Mouse (Mus musculus) embryonic facial prominence, embryonic 11.5 days (tissue): ENCODE results near the gene Rrh. TPM values are rescaled to one million over a fixed set of nuclear protein-coding genes. Genes with fewer than 3 reads are reported as not detected.

Experiments used
- ATAC-seq: fragments of 200-750 bp; cut with Nextera tagmentation; replicated peaks from 2 replicates; pipeline ENCODE4 v1.8.0; 2017; ENCODE audit warnings: low read depth; ENCODE audit not compliant: insufficient number of reproducible peaks, low FRiP score, low TSS enrichment
- DNase-seq: peaks from one replicate; pipeline ENCODE4 v3.0.0-alpha.2; 2015; ENCODE audit warnings: low spot score
- H3K27ac ChIP-seq: fragments of 300-500 bp; sonication (generic); replicated peaks from 2 replicates; pipeline ENCODE4 v1.5.1; 2014; ENCODE audit warnings: mild to moderate bottlenecking, low read depth, low read length, control low read depth
- H3K27me3 ChIP-seq: fragments of 300-500 bp; sonication (generic); 2 replicates; pipeline ENCODE4 v1.6.1; 2014; ENCODE audit warnings: mild to moderate bottlenecking, low read length, moderate library complexity, mixed read lengths; ENCODE audit not compliant: control insufficient read depth, insufficient read depth
- H3K36me3 ChIP-seq: fragments of 300-500 bp; sonication (generic); replicated peaks from 2 replicates; pipeline ENCODE4 v1.6.1; 2014; ENCODE audit warnings: low read depth, mild to moderate bottlenecking, low read length, moderate library complexity, mixed read lengths; ENCODE audit not compliant: control insufficient read depth, insufficient read depth
- H3K4me1 ChIP-seq: fragments of 300-500 bp; sonication (generic); 2 replicates; pipeline ENCODE4 v1.6.1; 2014; ENCODE audit warnings: low read length, mixed read lengths; ENCODE audit not compliant: control insufficient read depth, insufficient read depth
- H3K4me2 ChIP-seq: fragments of 300-500 bp; sonication (generic); 2 replicates; pipeline ENCODE4 v1.6.1; 2014; ENCODE audit warnings: low read depth, mild to moderate bottlenecking, control low read depth, low read length, moderate library complexity
- H3K4me3 ChIP-seq: fragments of 300-500 bp; sonication (generic); 2 replicates; pipeline ENCODE4 v1.5.1; 2014; ENCODE audit warnings: low read depth, low read length, control low read depth
- H3K9ac ChIP-seq: fragments of 300-500 bp; sonication (generic); replicated peaks from 2 replicates; pipeline ENCODE4 v1.6.1; 2014; ENCODE audit warnings: mild to moderate bottlenecking, control low read depth, low read length
- H3K9me3 ChIP-seq: fragments of 300-500 bp; sonication (generic); replicated peaks from 2 replicates; pipeline ENCODE4 v1.6.1; 2016; ENCODE audit warnings: mild to moderate bottlenecking, low read length, inconsistent platforms, mixed read lengths; ENCODE audit not compliant: control insufficient read depth
- WGBS: fragments of 180-500 bp; shearing (Covaris S2); extraction: QIAGEN DNeasy Blood & Tissue Kit; methylation state at CpG from one replicate; pipeline ENCODE4 v1.1.7; 2014; 5-methylcytosine and 5-hydroxymethylcytosine counted together
- polyA plus RNA-seq: library from polyadenylated mRNA; unstranded; fragments of >200 nt; fragmentation: Nextera tagmentation; extraction: Ambion mirVana; gene quantifications from 2 replicates; pipeline ENCODE4 v1.2.1, GENCODE M21; 2014

Rrh gene
- polyA plus RNA-seq, 1 experiment from 2014 or later, result 0.15 TPM

DNA sequence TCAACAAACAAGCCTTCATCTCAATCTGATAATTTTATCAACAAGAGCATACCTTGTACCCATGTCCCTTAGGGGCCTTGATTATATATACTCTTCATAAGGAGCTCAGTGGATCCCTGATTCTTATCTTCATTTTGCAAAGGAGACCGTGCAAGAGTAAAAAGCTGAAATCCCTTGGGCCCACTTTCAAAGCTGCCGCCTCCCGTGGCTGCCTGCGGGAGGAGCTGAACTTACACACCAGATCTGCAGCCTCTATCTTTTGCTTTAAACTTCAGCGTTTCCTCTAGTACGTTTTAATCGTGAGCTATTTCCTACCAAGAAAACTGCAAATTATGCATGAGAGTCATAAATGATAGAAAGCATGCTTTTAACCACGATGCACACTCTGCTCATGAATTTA lies 651 bp downstream of the Rrh start:
- H3K4me2 ChIP-seq, result no peak overlapping the region
- no peak overlapping the region for H3K4me3 ChIP-seq
- no peak overlapping the region for H3K9ac ChIP-seq
- H3K36me3 ChIP-seq, result peaks cover 2% of the 10 kb centered on the region; the same call in 1 of the 2 replicates
- 76% methylated on average over 8 of the region's 8 CpGs for WGBS
- ATAC-seq (no peak), DNase-seq (no peak)
- no peaks in the 10 kb centered on the region for H3K9me3 ChIP-seq
- H3K4me1 ChIP-seq, result no peaks in the 10 kb centered on the region
- no peaks in the 10 kb centered on the region for H3K27me3 ChIP-seq
- H3K27ac ChIP-seq, result no peak overlapping the region

DNA sequence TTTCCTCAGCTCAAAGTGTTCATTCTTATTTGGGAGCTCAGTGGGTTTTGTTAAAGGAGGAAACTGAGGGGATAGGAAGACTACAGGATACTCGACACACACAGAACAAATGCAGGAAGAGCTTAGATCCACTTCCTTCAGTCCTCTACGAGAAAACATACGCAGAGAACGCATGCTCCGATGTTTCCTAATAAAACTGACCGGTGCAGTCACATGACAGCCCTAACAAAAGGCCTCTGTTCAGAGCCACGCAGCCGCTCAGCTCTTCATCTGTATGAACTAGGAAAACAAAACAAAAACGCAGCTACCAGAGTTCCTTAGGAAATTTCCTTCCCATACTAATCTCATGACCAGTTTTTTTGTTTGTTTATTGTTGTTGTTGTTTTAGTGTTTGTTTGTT lies 1.5 kb downstream of the Rrh start:
- Histone ChIP-seq H3K27me3 (no peaks in the 10 kb centered on the region), H3K4me1 (no peaks in the 10 kb centered on the region), H3K9ac (no peak overlapping the region), H3K4me3 (no peak overlapping the region), H3K4me2 (no peak overlapping the region), H3K36me3 (0 out of 2 replicates have a peak, but pooled peaks cover 2% of the 10 kb centered on the region), H3K9me3 (no peaks in the 10 kb centered on the region), H3K27ac (no peak overlapping the region)
- DNase-seq (peak; percentile 19), ATAC-seq (no peak)
- 31% methylated on average over 9 of the region's 9 CpGs for WGBS

DNA sequence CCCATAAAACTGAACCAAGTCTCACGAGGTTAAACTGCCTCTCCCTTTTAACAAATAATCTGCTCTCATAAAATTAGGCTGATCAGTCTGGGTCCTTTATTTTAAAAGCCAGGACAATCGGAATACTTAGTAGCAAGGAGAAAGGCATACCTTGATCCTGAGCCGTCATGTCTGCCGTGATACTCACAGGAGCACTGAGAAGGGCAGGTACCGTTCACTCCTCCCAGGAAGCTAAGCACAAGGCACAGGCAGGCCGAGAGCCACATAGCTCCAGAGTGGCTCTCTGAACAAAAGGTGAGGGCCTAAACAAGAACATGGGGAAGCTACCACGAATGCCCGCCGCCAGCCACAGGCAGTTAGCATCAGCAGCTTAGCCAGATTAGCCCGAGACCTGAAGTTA lies 18.6 kb downstream of the Rrh start, which contains the start of gene Lrit3:
Gene Lrit3 (minus strand): TSS at position 266 of the 400 bp plus-strand sequence.
- DNase-seq, result no peak
- Histone ChIP-seq H3K9ac (no peak within 1 kb of the TSS), H3K4me2 (no peak within 1 kb of the TSS), H3K4me3 (no peak within 1 kb of the TSS), H3K4me1 (no peaks in the 10 kb centered on the region), H3K27ac (no peak within 1 kb of the TSS), H3K27me3 (no peaks in the 10 kb centered on the region), H3K9me3 (no peaks in the 10 kb centered on the region), H3K36me3 (no peaks in the 10 kb centered on the region)
- WGBS, result 79% methylated on average over 10 of the region's 10 CpGs
- no peak for ATAC-seq

DNA sequence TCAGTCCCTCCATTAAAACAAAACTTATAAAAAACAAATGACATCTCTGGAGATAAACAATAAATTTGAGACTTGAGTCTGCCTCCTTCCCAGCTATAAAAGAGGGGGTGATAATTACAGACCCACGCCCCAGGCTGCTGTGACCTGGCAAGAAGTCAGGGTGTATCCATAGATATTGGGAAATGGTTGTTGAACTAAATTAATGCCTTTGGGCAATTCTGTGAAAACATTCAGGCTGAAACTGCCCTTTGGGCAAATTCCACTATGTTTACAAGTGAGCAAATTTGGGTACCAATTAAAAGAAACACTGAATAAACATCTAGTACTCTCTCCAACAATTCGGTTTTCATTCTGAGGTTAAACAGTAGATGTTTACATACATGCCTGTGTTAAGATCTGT lies 23.4 kb downstream of the Rrh start:
- 84% methylated on average over 2 of the region's 2 CpGs for WGBS
- no peaks in the 10 kb centered on the region for H3K27me3 ChIP-seq
- no peak overlapping the region for H3K9ac ChIP-seq
- H3K27ac ChIP-seq, result no peak overlapping the region
- H3K9me3 ChIP-seq, result no peaks in the 10 kb centered on the region
- ATAC-seq (no peak), DNase-seq (no peak)
- no peak overlapping the region for H3K4me3 ChIP-seq
- no peaks in the 10 kb centered on the region for H3K36me3 ChIP-seq
- no peaks in the 10 kb centered on the region for H3K4me1 ChIP-seq
- H3K4me2 ChIP-seq, result no peak overlapping the region

DNA sequence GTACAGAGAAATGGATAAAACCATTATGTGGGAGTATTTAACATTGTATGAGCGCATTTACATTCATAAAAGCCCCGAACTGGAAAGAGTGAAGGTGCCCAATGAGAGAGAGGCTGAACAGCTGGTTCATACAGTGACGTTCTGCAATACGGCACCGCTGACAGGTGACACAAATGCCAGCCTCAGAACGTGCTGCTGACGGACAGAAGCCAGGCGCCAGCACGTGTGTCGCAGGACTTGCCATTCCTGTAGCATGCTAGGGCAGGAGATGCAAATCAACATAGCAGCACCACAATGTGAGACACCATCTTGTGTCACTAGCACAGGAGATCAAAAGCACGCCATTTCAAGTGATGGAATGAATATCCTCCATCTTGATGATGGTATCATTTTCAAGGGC lies 23.8 kb downstream of the Rrh start:
- H3K27ac ChIP-seq, result no peak overlapping the region
- WGBS, result 88% methylated on average over 11 of the region's 11 CpGs
- no peak overlapping the region for H3K4me2 ChIP-seq
- ATAC-seq (no peak), DNase-seq (no peak)
- no peaks in the 10 kb centered on the region for H3K4me1 ChIP-seq
- no peak overlapping the region for H3K4me3 ChIP-seq
- H3K9me3 ChIP-seq, result no peaks in the 10 kb centered on the region
- no peak overlapping the region for H3K9ac ChIP-seq
- H3K36me3 ChIP-seq, result no peaks in the 10 kb centered on the region
- no peaks in the 10 kb centered on the region for H3K27me3 ChIP-seq

DNA sequence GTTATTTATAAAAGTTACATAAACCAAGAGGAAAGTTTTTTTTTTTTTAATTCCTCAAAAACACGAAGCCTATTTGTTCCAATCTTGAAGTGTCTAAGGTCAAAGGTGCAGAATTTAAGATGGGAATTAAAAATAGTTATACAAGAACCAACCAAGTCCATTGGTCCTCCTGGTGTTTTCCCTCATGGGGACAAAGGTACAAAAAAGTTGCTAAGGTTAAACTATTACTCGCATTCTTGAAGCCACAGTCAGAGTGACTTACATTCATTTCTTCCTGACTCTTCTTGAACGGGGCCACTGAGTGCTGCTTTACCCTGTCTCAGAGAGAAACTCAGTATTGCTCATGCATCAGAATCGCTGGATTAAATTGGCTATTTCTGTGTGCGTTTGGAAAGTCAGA lies 25.0 kb downstream of the Rrh start:
- Histone ChIP-seq H3K9ac (no peak overlapping the region), H3K4me3 (no peak overlapping the region), H3K27me3 (no peaks in the 10 kb centered on the region), H3K9me3 (no peaks in the 10 kb centered on the region), H3K27ac (no peak overlapping the region), H3K36me3 (no peaks in the 10 kb centered on the region), H3K4me1 (no peaks in the 10 kb centered on the region), H3K4me2 (no peak overlapping the region)
- DNase-seq, result no peak
- no peak for ATAC-seq
- WGBS, result 78% methylated on average over 5 of the region's 5 CpGs

DNA sequence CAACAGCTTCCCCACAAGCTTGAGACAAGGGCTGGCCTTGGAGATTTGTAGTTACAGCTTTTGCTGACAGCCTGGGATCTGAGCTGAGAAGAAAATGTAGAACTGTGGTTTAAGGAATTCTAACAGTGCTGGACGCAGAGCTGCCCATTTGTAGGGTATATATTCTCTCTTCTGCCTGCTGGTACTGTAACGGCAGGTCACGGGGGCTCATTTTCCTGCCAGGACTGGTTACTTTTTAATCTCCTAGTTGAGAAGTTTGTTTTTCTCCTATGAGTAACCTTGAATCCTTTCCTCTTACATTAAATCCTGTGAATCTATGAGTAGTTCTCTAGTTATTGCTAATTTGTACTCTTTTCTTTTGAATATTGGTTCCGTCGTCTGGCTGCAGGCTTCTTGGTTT lies 28.6 kb downstream of the Rrh start:
- Histone ChIP-seq H3K27ac (no peak overlapping the region), H3K4me1 (no peaks in the 10 kb centered on the region)
- 90% methylated on average over 5 of the region's 5 CpGs for WGBS

DNA sequence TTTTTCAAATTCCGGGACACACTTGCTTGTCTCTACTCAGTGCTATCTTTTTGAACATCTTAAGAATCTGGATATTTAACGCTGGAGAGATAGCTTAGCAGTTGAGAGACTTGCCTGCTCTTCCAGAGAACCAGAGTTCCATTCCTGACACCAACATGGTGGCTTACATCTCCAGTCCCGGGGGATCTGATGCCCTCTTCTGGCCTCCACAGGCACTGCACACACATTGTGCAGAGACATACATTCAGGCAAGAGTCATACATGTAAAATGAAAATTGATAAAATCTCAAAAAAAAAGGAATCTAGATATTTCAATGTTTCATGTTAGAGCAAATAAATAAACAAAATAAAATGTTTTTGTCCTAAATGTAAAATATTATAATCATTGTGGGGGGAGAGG lies 39.6 kb downstream of the Rrh start:
- H3K36me3 ChIP-seq, result no peaks in the 10 kb centered on the region
- H3K27ac ChIP-seq, result no peak overlapping the region
- H3K4me3 ChIP-seq, result no peak overlapping the region
- ATAC-seq (no peak), DNase-seq (no peak)
- WGBS, result 92% methylated on average over 3 of the region's 3 CpGs
- H3K4me2 ChIP-seq, result no peak overlapping the region
- no peaks in the 10 kb centered on the region for H3K9me3 ChIP-seq
- no peak overlapping the region for H3K9ac ChIP-seq
- H3K4me1 ChIP-seq, result no peaks in the 10 kb centered on the region
- H3K27me3 ChIP-seq, result no peaks in the 10 kb centered on the region

More for the DNA sequence above, 28.6 kb downstream of the Rrh start:
- no peaks in the 10 kb centered on the region for H3K36me3 ChIP-seq
- H3K27me3 ChIP-seq, result no peaks in the 10 kb centered on the region
- no peak overlapping the region for H3K4me2 ChIP-seq
- H3K4me3 ChIP-seq, result no peak overlapping the region
- DNase-seq (no peak), ATAC-seq (no peak)
- H3K9me3 ChIP-seq, result no peaks in the 10 kb centered on the region
- H3K9ac ChIP-seq, result no peak overlapping the region
